ENCODE assay signal across 10 mouse cellular contexts in the genomic region with DNA sequence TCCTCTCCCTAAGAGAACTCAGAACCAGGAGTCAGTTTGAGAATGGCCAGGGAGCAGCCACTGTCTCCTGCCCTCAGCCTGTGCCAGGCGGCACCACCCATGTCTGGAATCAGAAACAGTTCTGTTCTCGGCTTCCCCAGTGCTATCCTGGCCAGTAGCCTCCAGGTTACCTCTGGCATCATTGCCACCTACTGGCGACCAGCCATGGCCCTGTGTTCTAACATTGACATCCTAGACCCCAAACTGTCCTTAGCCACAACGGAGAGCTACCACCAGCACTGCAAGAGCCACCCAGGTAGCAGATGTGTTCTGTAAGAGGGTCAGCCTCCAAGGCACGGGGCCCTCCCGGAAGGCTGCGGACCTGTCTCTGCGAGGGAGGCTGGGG. TPM values are rescaled to one million over a fixed set of nuclear protein-coding genes. Genes with fewer than 3 reads are reported as not detected.
DNase-seq lines count a peak whose midpoint lies in the region; ATAC-seq and TF ChIP-seq lines count a peak whose summit lies in the region.
"Had no signal": no experiment of that assay in that cellular context is flagged by ENCODE, and none has a peak within 500 bp of the region (broad histone marks: within the 10 kb centered on the region; RNA-seq: fewer than 3 reads in every experiment).

No protein-coding gene starts in this region.

- no peak for TF ChIP-seq CTCF in layer of hippocampus, adult 2 months (conservative IDR thresholded peaks at IDR 0.05)

- ATAC-seq in forebrain, embryonic 16.5 days, result no peak
- ATAC-seq in limb, embryonic 12.5 days (ENCODE audit: insufficient number of reproducible peaks, insufficient read depth, low FRiP score, low TSS enrichment, low read depth), result no peak
- ATAC-seq: liver, embryonic 12.5 days had no signal

- H3K4me1 ChIP-seq in forebrain, embryonic 10.5 days, result peaks cover 69% of the 10 kb centered on the region
- H3K4me1 ChIP-seq in forebrain, embryonic 16.5 days (replicated peaks; ENCODE audit: control insufficient read depth, insufficient read depth, low read length), result peaks cover 48% of the 10 kb centered on the region
- peaks cover 68% of the 10 kb centered on the region for H3K4me1 ChIP-seq in limb, embryonic 12.5 days (replicated peaks)

- H3K4me3 ChIP-seq in forebrain, embryonic 10.5 days, result no peak overlapping the region
- no peak overlapping the region for H3K4me3 ChIP-seq in forebrain, embryonic 16.5 days (replicated peaks; ENCODE audit: low read length)
- H3K4me3 ChIP-seq in layer of hippocampus, adult 2 months, result no peak overlapping the region
- no peak overlapping the region for H3K4me3 ChIP-seq in limb, embryonic 12.5 days (replicated peaks)
- H3K4me3 ChIP-seq: liver, embryonic 12.5 days had no signal

- DNase-seq in forebrain, embryonic 10.5 days (ENCODE audit: extremely low spot score, low spot score), result no peak
- DNase-seq in layer of hippocampus, adult 2 months (ENCODE audit: low spot score in 2 of 2), result no peak
- no peak for DNase-seq in layer of hippocampus, postnatal 10 days (ENCODE audit: low spot score in 2 of 2)
- peak; percentile 45 for DNase-seq in MN1 (ENCODE audit: low spot score)
- no peak for DNase-seq in urinary bladder, adult 2 months (ENCODE audit: low spot score)
- no peak for DNase-seq in layer of hippocampus, adult 18-20 months (ENCODE audit: low spot score in 2 of 2)
- DNase-seq: kidney, adult 8-10 months had no signal

- peak overlapping the region; percentile 93 for H3K27ac ChIP-seq in forebrain, embryonic 10.5 days
- no peak overlapping the region for H3K27ac ChIP-seq in forebrain, embryonic 16.5 days (ENCODE audit: low read length)
- peak overlapping the region; percentile 99 for H3K27ac ChIP-seq in layer of hippocampus, adult 2 months
- H3K27ac ChIP-seq in limb, embryonic 12.5 days, result peak overlapping the region; percentile 84

- H3K36me3 ChIP-seq in forebrain, embryonic 10.5 days (replicated peaks), result peaks cover 8% of the 10 kb centered on the region; the same call in 1 of the 2 replicates
- no peaks in the 10 kb centered on the region for H3K36me3 ChIP-seq in forebrain, embryonic 16.5 days (ENCODE audit: control insufficient read depth, insufficient read depth)
- H3K36me3 ChIP-seq in limb, embryonic 12.5 days, result peaks cover 8% of the 10 kb centered on the region

- H3K4me2 ChIP-seq in forebrain, embryonic 16.5 days (ENCODE audit: low read length), result no peak overlapping the region
- H3K4me2 ChIP-seq in limb, embryonic 12.5 days, result no peak overlapping the region
- H3K4me2 ChIP-seq: liver, embryonic 12.5 days had no signal

- no peaks in the 10 kb centered on the region for H3K27me3 ChIP-seq in forebrain, embryonic 10.5 days (ENCODE audit: poor library complexity, severe bottlenecking)
- no peaks in the 10 kb centered on the region for H3K27me3 ChIP-seq in forebrain, embryonic 16.5 days (replicated peaks; ENCODE audit: control insufficient read depth, insufficient read depth, low read length)
- H3K27me3 ChIP-seq in limb, embryonic 12.5 days, result no peaks in the 10 kb centered on the region
- H3K27me3 ChIP-seq: liver, embryonic 12.5 days had no signal

- WGBS in forebrain, embryonic 10.5 days, result 72% methylated on average over 8 of the region's 8 CpGs
- WGBS in forebrain, embryonic 16.5 days, result 62% methylated on average over 8 of the region's 8 CpGs
- WGBS in limb, embryonic 12.5 days, result 42% methylated on average over 8 of the region's 8 CpGs

- no peak overlapping the region for H3K9ac ChIP-seq in forebrain, embryonic 16.5 days (replicated peaks; ENCODE audit: low read depth, low read length)
- H3K9ac ChIP-seq in limb, embryonic 12.5 days (replicated peaks), result 0 out of 2 replicates have a peak overlapping the region, but pooled peaks have one; percentile 18
- H3K9ac ChIP-seq: liver, embryonic 12.5 days had no signal

- H3K9me3 ChIP-seq in forebrain, embryonic 10.5 days, result no peaks in the 10 kb centered on the region
- no peaks in the 10 kb centered on the region for H3K9me3 ChIP-seq in forebrain, embryonic 16.5 days (ENCODE audit: control insufficient read depth, low read length)
- no peaks in the 10 kb centered on the region for H3K9me3 ChIP-seq in limb, embryonic 12.5 days
- H3K9me3 ChIP-seq: liver, embryonic 12.5 days had no signal

RNA-seq across cellular contexts. Expression of gene Dnajb12, which starts 23.2 kb away (rescaled TPM):
- polyA plus RNA-seq in forebrain, embryonic 10.5 days (2016; fragmentation: Nextera tagmentation; extraction: Ambion mirVana), result 26.2 and 27.9 TPM in 2 replicates
- polyA plus RNA-seq in forebrain, embryonic 16.5 days (2015; fragmentation: Nextera tagmentation; extraction: Ambion mirVana), result 18.5 and 21.2 TPM in 2 replicates
- 10 to 100 TPM; 54.4 to 56.8 TPM for total RNA-seq in layer of hippocampus, adult 2 months (2021)
- total RNA-seq in layer of hippocampus, postnatal 10 days (2021), result 10 to 100 TPM; 43.9 to 44.2 TPM
- polyA plus RNA-seq in limb, embryonic 12.5 days (2016; fragmentation: Nextera tagmentation; extraction: Ambion mirVana), result 17.6 and 20.7 TPM in 2 replicates
- polyA plus RNA-seq in urinary bladder, adult 2 months (2012; rRNA removed), result 34.9 and 44.7 TPM in 2 replicates
- 10 to 100 TPM; 52.7 to 53.2 TPM for total RNA-seq in layer of hippocampus, adult 18-20 months (2021)

RNA-seq across cellular contexts. Expression of gene Ddit4, which starts 49.0 kb away (rescaled TPM):
- 32.7 and 35.3 TPM in 2 replicates for polyA plus RNA-seq in forebrain, embryonic 10.5 days (2016; fragmentation: Nextera tagmentation; extraction: Ambion mirVana)
- polyA plus RNA-seq in forebrain, embryonic 16.5 days (2015; fragmentation: Nextera tagmentation; extraction: Ambion mirVana), result 75.5 and 79.6 TPM in 2 replicates
- total RNA-seq in layer of hippocampus, adult 2 months (2021), result 10 to 100 TPM; 63.6 to 66.7 TPM
- 10 to 100 TPM; 73.6 to 94.2 TPM for total RNA-seq in layer of hippocampus, postnatal 10 days (2021)
- 90.7 and 91.8 TPM in 2 replicates for polyA plus RNA-seq in limb, embryonic 12.5 days (2016; fragmentation: Nextera tagmentation; extraction: Ambion mirVana)
- 20.6 and 30.7 TPM in 2 replicates for polyA plus RNA-seq in urinary bladder, adult 2 months (2012; rRNA removed)
- 10 to 100 TPM; 69.7 to 89.5 TPM for total RNA-seq in layer of hippocampus, adult 18-20 months (2021)
